Mouse (Mus musculus) hindbrain, embryonic 13.5 days (tissue): Measurements from ENCODE around the gene Ankrd55. TPM values are rescaled to one million over a fixed set of nuclear protein-coding genes. Genes with fewer than 3 reads are reported as not detected.
A peak's percentile ranks its signal among the peaks of the same experiment; 100 is the strongest.

ENCODE experiments used
- ATAC-seq: fragments of 200-750 bp; cut with Nextera tagmentation; 2 replicates; pipeline ENCODE4 v1.8.0; 2017; ENCODE audit warnings: moderate TSS enrichment; ENCODE audit not compliant: low FRiP score
- H3K27ac ChIP-seq: fragments of 300-500 bp; sonication (generic); 2 replicates; pipeline ENCODE4 v1.5.1; 2015; ENCODE audit warnings: inconsistent platforms, mild to moderate bottlenecking, moderate library complexity
- H3K27me3 ChIP-seq: fragments of 300-500 bp; sonication (generic); 2 replicates; pipeline ENCODE4 v1.6.1; 2015; ENCODE audit warnings: mild to moderate bottlenecking, inconsistent platforms
- H3K36me3 ChIP-seq: fragments of 300-500 bp; sonication (generic); 2 replicates; pipeline ENCODE4 v1.6.1; 2015; ENCODE audit warnings: mild to moderate bottlenecking, inconsistent platforms
- H3K4me1 ChIP-seq: fragments of 300-500 bp; sonication (generic); replicated peaks from 2 replicates; pipeline ENCODE4 v1.6.1; 2015; ENCODE audit warnings: inconsistent platforms
- H3K4me2 ChIP-seq: fragments of 300-500 bp; sonication (generic); 2 replicates; pipeline ENCODE4 v1.6.1; 2015; ENCODE audit warnings: inconsistent platforms, mild to moderate bottlenecking, moderate library complexity
- H3K4me3 ChIP-seq: fragments of 300-500 bp; sonication (generic); 2 replicates; pipeline ENCODE4 v1.5.1; 2015; ENCODE audit warnings: mild to moderate bottlenecking, inconsistent platforms
- H3K9ac ChIP-seq: fragments of 300-500 bp; sonication (generic); 2 replicates; pipeline ENCODE4 v1.6.1; 2015; ENCODE audit warnings: mild to moderate bottlenecking, inconsistent platforms
- H3K9me3 ChIP-seq: fragments of 300-500 bp; sonication (generic); 2 replicates; pipeline ENCODE4 v1.6.1; 2016; ENCODE audit warnings: inconsistent platforms
- WGBS: fragments of 180-500 bp; shearing (Covaris S2); methylation state at CpG from one replicate; pipeline ENCODE4 v1.1.7; 2015; 5-methylcytosine and 5-hydroxymethylcytosine counted together
- polyA plus RNA-seq: library from polyadenylated mRNA; unstranded; fragments of >200 nt; fragmentation: Nextera tagmentation; extraction: Ambion mirVana; gene quantifications from 2 replicates; pipeline ENCODE4 v1.2.1, GENCODE M21; 2015

Gene Ankrd55
- 4.8 and 5.1 TPM in 2 replicates for polyA plus RNA-seq

DNA sequence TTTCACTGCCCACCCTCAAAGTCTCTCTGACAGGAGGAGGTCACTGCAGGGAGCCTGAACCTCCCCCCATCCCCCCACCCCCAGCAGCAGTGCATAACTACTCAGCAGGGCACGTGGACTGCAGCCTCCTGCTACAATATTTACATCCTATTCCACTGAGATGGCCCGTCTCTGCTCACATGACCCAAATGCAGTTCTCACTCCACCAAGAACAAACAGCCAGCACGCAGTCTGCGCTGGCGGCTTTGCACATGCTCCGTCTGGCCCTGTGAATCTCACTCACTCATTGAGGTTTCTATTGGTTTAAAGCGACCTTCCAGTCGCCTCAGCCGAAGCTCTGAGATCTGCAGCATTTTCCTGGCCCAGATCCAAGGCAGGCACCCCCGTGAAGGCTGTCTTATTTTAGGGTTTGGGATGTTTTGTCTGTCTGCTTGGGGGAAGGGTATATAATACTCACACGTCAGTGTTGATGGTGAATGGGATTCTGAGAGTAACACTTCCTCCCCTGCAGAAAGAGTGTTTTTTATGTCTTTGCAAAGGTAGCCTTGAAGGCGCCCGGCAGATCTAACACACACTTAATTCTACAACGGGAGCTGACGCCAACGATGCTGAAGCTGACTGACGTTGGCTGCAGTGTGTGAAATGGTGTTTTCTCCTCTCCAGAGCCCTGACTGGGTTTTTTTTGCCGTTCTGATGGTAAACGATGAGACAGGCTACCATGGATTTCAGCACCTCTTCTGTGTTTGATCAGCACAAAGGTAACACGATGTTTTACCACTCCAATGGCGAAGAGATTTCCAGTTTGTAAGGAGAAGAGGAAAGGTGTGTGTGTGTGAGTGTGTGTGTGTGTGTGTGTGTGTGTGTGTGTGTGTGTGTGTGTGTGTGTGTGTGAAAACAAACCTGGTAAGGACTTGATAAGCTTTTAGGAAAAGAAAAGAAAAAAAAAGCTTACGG, at the start of gene Ankrd55:
Ankrd55 (plus strand) TSS at position 227 of the 954 bp plus-strand sequence.
- H3K27me3 ChIP-seq, result no peaks in the 10 kb centered on the region
- 32% methylated on average over 22 of the region's 22 CpGs for WGBS
- H3K4me1 ChIP-seq, result peaks cover 23% of the 10 kb centered on the region
- peak within 1 kb of the TSS; percentile 54 for H3K4me2 ChIP-seq
- peak within 1 kb of the TSS; percentile 78 for H3K27ac ChIP-seq
- H3K9ac ChIP-seq, result peak within 1 kb of the TSS; percentile 61
- peak within 1 kb of the TSS; percentile 33 for H3K4me3 ChIP-seq
- no peaks in the 10 kb centered on the region for H3K9me3 ChIP-seq
- H3K36me3 ChIP-seq, result no peaks in the 10 kb centered on the region
- peak; percentile 96 for ATAC-seq

DNA sequence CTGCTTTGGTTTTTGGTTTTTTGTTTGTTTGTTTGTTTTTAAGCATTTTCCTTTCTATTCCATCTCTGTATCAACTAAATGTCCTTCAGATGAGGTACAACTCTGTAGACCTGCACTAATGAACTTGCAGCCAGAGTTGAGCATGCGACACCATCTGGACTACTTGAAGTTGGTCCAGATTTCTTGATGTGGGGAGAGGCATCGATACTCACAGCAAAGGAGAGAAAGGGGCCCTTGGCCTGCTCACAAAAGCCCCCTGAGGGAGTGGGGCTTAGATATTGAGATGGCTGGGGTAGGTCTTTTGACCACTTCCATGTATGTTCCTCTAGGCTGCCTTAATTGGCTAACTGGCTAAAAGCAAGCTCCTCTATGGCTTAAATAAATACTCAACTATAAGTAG, 49.0 kb upstream of the Ankrd55 start:
- WGBS, result 98% methylated on average over 2 of the region's 2 CpGs
- Histone ChIP-seq H3K4me1 (peaks cover 11% of the 10 kb centered on the region), H3K9ac (no peak overlapping the region), H3K4me2 (no peak overlapping the region), H3K27me3 (peaks cover 57% of the 10 kb centered on the region), H3K36me3 (no peaks in the 10 kb centered on the region), H3K9me3 (no peaks in the 10 kb centered on the region), H3K27ac (no peak overlapping the region), H3K4me3 (no peak overlapping the region)
- no peak for ATAC-seq

- H3K4me1 ChIP-seq, result peaks cover 11% of the 10 kb centered on the region
- ATAC-seq, result no peak
- H3K36me3 ChIP-seq, result no peaks in the 10 kb centered on the region
- no peak overlapping the region for H3K9ac ChIP-seq
- no peak overlapping the region for H3K27ac ChIP-seq
- peaks cover 63% of the 10 kb centered on the region for H3K27me3 ChIP-seq
- no peak overlapping the region for H3K4me3 ChIP-seq
- 0 out of 2 replicates have a peak, but pooled peaks cover 5% of the 10 kb centered on the region for H3K9me3 ChIP-seq
- 11% methylated on average over 8 of the region's 8 CpGs for WGBS
- H3K4me2 ChIP-seq, result no peak overlapping the region
Observed at GRCm38 (mm10) chr13:112241431-112241830, 46.8 kb upstream of the Ankrd55 start.

GRCm38 (mm10) chr13:112245131-112245530, 43.1 kb upstream of the Ankrd55 start:
- Histone ChIP-seq H3K4me1 (peaks cover 11% of the 10 kb centered on the region), H3K36me3 (no peaks in the 10 kb centered on the region), H3K9ac (no peak overlapping the region), H3K27ac (no peak overlapping the region), H3K9me3 (peaks cover 16% of the 10 kb centered on the region), H3K27me3 (peaks cover 31% of the 10 kb centered on the region), H3K4me3 (no peak overlapping the region), H3K4me2 (no peak overlapping the region)
- WGBS, result 66% methylated on average over 5 of the region's 5 CpGs
- ATAC-seq, result no peak

GRCm38 (mm10) chr13:112251433-112251832, 36.8 kb upstream of the Ankrd55 start:
- no peak overlapping the region for H3K9ac ChIP-seq
- H3K9me3 ChIP-seq, result peaks cover 11% of the 10 kb centered on the region
- no peak for ATAC-seq
- peaks cover 17% of the 10 kb centered on the region; the same call in 1 of the 2 replicates for H3K27me3 ChIP-seq
- H3K36me3 ChIP-seq, result no peaks in the 10 kb centered on the region
- WGBS, result 88% methylated on average over 2 of the region's 2 CpGs
- no peak overlapping the region for H3K4me2 ChIP-seq
- no peak overlapping the region for H3K27ac ChIP-seq
- H3K4me3 ChIP-seq, result no peak overlapping the region
- no peaks in the 10 kb centered on the region for H3K4me1 ChIP-seq

GRCm38 (mm10) chr13:112252012-112252411, 36.2 kb upstream of the Ankrd55 start:
- 90% methylated on average over 3 of the region's 3 CpGs for WGBS
- Histone ChIP-seq H3K27ac (no peak overlapping the region), H3K4me3 (no peak overlapping the region), H3K27me3 (peaks cover 17% of the 10 kb centered on the region; the same call in 1 of the 2 replicates), H3K4me2 (no peak overlapping the region), H3K36me3 (no peaks in the 10 kb centered on the region), H3K4me1 (no peaks in the 10 kb centered on the region), H3K9ac (no peak overlapping the region), H3K9me3 (peaks cover 11% of the 10 kb centered on the region)
- ATAC-seq, result no peak

DNA sequence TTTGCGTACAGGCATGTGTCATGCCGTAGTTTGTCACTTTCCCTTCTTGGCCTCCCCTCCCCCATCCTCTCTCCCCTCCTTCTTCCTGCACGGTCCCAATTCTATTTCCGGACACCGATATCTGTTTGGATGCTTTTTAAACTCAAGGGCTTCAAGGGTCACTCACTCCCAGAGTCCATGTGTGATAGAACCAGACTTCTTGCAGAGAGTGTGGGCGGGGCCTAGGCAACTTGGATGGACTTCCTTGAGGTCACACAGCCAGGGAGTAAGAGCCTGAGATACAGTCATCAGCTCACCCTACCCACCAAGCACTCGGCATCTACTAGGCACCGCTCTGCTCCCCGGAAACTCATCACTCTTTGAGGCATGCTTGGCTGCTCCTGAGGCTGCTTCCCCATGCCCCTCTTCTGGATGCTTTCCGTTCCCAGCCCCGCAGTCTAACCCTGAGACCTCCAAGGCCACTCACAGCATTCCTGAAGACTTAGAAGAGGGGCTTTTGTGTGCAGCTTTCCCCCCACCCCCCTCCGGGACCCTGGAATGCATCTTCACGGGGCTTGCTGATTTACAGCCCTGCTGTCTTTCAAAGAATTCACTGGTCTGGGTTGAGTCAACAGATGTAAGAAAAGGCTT, 35.1 kb upstream of the Ankrd55 start:
- no peak overlapping the region for H3K4me2 ChIP-seq
- H3K4me1 ChIP-seq, result no peaks in the 10 kb centered on the region
- peaks cover 17% of the 10 kb centered on the region; the same call in 1 of the 2 replicates for H3K27me3 ChIP-seq
- ATAC-seq, result no peak
- no peaks in the 10 kb centered on the region for H3K36me3 ChIP-seq
- no peak overlapping the region for H3K27ac ChIP-seq
- WGBS, result 37% methylated on average over 13 of the region's 13 CpGs
- H3K4me3 ChIP-seq, result no peak overlapping the region
- H3K9ac ChIP-seq, result no peak overlapping the region
- peaks cover 11% of the 10 kb centered on the region for H3K9me3 ChIP-seq

DNA sequence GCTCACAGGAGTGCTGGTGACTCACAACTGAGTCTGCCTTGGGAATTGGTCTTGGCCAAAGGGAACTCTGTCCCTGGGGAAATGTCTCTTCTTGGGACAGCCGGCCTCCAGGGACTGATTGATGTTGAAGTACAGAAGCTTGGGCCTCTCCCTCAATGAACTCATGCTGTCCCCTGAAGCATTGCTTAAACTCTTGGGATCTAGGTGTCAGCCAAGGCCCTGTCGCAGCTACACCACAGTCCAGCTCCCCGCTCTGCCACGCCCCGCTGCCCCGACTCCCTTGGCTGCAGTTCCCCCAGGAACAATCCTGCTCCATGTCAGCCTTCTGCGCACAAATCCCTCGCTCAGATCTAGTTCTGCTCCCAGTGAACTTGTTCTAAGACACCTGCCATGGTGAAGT, 34.1 kb upstream of the Ankrd55 start:
- no peak for ATAC-seq
- WGBS, result 85% methylated on average over 8 of the region's 8 CpGs

GRCm38 (mm10) chr13:112255862-112256261, 32.4 kb upstream of the Ankrd55 start:
- ATAC-seq, result no peak
- WGBS, result 66% methylated on average over 5 of the region's 5 CpGs

More for the DNA sequence above, 34.1 kb upstream of the Ankrd55 start:
- H3K9ac ChIP-seq, result no peak overlapping the region
- H3K4me3 ChIP-seq, result no peak overlapping the region
- H3K4me2 ChIP-seq, result no peak overlapping the region
- H3K9me3 ChIP-seq, result peaks cover 5% of the 10 kb centered on the region; the same call in 1 of the 2 replicates
- H3K4me1 ChIP-seq, result no peaks in the 10 kb centered on the region
- no peak overlapping the region for H3K27ac ChIP-seq
- H3K27me3 ChIP-seq, result peaks cover 17% of the 10 kb centered on the region; the same call in 1 of the 2 replicates
- H3K36me3 ChIP-seq, result no peaks in the 10 kb centered on the region

GRCm38 (mm10) chr13:112258478-112258877, 29.8 kb upstream of the Ankrd55 start:
- Histone ChIP-seq H3K27me3 (0 out of 2 replicates have a peak, but pooled peaks cover 13% of the 10 kb centered on the region), H3K36me3 (no peaks in the 10 kb centered on the region), H3K27ac (no peak overlapping the region), H3K9me3 (no peaks in the 10 kb centered on the region), H3K4me3 (no peak overlapping the region), H3K4me1 (no peaks in the 10 kb centered on the region), H3K4me2 (no peak overlapping the region), H3K9ac (no peak overlapping the region)
- no peak for ATAC-seq
- WGBS, result 90% methylated on average over 10 of the region's 10 CpGs

More at GRCm38 (mm10) chr13:112255862-112256261, 32.4 kb upstream of the Ankrd55 start:
- no peaks in the 10 kb centered on the region for H3K36me3 ChIP-seq
- H3K27ac ChIP-seq, result no peak overlapping the region
- no peak overlapping the region for H3K9ac ChIP-seq
- no peaks in the 10 kb centered on the region for H3K9me3 ChIP-seq
- no peaks in the 10 kb centered on the region for H3K4me1 ChIP-seq
- H3K27me3 ChIP-seq, result peaks cover 17% of the 10 kb centered on the region; the same call in 1 of the 2 replicates
- H3K4me3 ChIP-seq, result no peak overlapping the region
- no peak overlapping the region for H3K4me2 ChIP-seq

GRCm38 (mm10) chr13:112259398-112259797, 28.9 kb upstream of the Ankrd55 start:
- ATAC-seq, result peak; percentile 85
- Histone ChIP-seq H3K4me1 (no peaks in the 10 kb centered on the region), H3K27me3 (0 out of 2 replicates have a peak, but pooled peaks cover 8% of the 10 kb centered on the region), H3K4me2 (no peak overlapping the region), H3K4me3 (no peak overlapping the region), H3K9me3 (no peaks in the 10 kb centered on the region), H3K27ac (no peak overlapping the region), H3K9ac (no peak overlapping the region), H3K36me3 (no peaks in the 10 kb centered on the region)
- 58% methylated on average over 2 of the region's 2 CpGs for whole genome bisulfite sequencing

GRCm38 (mm10) chr13:112264666-112265065, 23.6 kb upstream of the Ankrd55 start:
- H3K4me1 ChIP-seq, result no peaks in the 10 kb centered on the region
- H3K36me3 ChIP-seq, result no peaks in the 10 kb centered on the region
- H3K4me2 ChIP-seq, result no peak overlapping the region
- 24% methylated on average over 4 of the region's 4 CpGs for WGBS
- no peak overlapping the region for H3K9ac ChIP-seq
- 0 out of 2 replicates have a peak, but pooled peaks cover 3% of the 10 kb centered on the region for H3K27me3 ChIP-seq
- no peaks in the 10 kb centered on the region for H3K9me3 ChIP-seq
- no peak for ATAC-seq
- H3K27ac ChIP-seq, result no peak overlapping the region
- no peak overlapping the region for H3K4me3 ChIP-seq
